Mouse (Mus musculus): ENCODE measurements at regions not wholly inside any gene's neighbourhood (a gene's known extent, or its start where the extent isn't known, plus 50 kb on each side); places are given as distances from the start of the nearest gene placed in this dataset.

DNA sequence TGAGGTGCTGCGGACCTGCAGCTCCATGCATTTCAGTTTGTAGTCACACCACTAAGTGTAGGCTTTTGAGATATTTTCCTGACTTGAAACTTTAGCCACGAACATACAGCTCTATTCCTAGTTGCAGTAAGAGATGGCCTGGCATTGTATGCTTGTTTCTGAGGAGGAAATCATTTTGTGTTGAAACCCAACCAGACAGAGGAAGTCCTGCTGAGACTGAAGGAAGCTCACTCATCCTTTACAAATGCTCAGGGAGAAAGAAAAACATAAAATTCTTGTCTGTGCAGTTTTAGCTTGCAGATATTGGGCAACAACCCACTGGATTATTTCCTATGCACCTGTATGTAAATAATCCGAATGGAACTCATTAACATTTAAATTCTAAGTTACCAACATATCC is 495.5 kb downstream of the Nova1 start:
- TF ChIP-seq POLR2A (IDR thresholded peaks at IDR 0.05; ENCODE audit: insufficient read depth, low read depth, low read length) (no peak), CTCF (IDR thresholded peaks at IDR 0.05) (no peak)
